Mouse (Mus musculus): Measurements from ENCODE around the gene Zfp324.
"Not testable (repeated sequence)": the region's sequence is repeated elsewhere in the genome, so short reads cannot be mapped to it uniquely, and the experiment has no call there.

The Zfp324 gene

GRCm38 (mm10) chr7:12965678-12966091 lies at the start of gene Zfp324:
Gene Zfp324 (plus strand): TSS chr7:12965838.
- peak; percentile 84 to 92 for DNase-seq (ENCODE audit: low spot score in 2 of 2)

GRCm38 (mm10) chr7:12920495-12920894 lies 45.1 kb upstream of the Zfp324 start:
- not testable (repeated sequence) for DNase-seq (ENCODE audit: low spot score in 2 of 2)

DNA sequence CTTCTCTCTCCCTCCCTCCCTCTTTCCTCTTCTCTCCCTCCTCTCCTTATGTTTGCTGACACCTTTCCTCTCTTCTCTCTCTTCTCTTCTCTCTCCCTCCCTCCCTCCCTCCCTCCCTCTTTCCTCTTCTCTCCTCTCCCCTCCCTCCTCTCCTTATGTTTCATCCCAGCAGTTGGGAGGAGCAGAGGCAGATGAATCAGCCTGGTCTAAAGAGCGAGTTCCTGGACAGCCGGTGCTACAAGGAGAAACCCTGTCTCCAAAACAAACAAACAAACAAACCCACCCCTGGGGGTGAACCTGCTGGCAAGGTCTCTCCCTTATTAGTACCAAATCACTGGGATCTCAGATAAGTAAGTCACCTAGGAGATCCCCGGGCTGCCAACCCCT lies 44.3 kb upstream of the Zfp324 start:
- no peak for DNase-seq (ENCODE audit: low spot score in 2 of 2)

DNA sequence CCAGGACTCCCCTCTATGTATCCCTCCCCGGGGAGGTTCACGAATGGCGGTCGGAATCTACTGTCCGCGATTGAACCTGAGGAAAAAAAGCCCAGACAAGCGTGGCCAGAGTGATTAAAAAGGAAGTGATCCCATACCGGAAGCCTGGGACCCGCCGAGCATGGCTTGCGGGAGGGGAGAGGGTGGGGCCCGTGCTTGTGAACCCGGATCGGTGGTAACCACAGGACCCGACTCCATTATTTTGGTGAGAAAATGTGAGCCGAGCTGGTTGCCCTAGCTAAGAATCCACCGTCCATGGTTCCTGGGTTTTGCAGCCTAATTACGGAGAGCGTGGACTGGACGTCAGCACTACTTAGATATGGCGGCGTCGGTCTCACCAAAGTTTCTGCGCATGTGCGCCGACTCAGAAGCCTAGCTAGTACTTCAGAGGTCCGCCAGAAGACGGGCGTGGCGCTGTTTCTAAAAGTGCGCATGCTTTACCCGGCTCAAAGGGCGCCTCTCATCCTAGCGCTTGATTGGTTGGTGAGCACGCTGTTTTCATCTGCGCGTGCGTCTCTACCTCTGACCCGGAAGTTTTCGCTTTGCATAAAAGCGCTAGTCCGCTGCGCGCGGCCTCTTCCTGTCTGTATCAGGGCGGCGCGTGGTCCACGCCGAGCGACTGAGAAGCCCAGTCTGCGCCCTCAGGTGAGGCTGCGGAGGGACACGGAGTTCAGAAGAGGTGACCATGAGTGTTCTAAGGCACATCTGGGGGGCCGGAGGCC lies 43.8 kb upstream of the Zfp324 start, which contains the start of gene Rps5:
Gene Rps5, plus strand, starts transcription at position 586 of the 761 bp plus-strand sequence.
- peak; percentile 97 to 99 for DNase-seq (ENCODE audit: low spot score in 2 of 2)

DNA sequence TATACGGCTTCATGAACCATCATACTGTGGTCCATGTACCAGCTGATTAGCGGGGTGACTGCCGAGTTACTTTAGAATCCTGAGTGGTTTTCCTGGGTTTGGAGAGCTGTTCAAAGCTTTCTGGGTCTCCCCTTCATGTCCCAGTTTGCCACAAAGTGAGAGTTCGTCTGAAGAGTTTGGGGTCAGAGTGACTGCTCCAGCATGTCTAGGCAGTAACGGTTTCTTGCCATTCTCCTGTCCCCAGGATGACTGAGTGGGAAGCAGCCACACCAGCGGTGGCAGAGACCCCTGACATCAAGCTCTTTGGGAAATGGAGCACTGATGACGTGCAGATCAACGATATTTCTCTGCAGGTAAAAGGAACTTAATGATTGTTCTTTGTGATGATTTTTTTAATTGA lies 42.9 kb upstream of the Zfp324 start:
- DNase-seq (ENCODE audit: low spot score in 2 of 2) = no peak

DNA sequence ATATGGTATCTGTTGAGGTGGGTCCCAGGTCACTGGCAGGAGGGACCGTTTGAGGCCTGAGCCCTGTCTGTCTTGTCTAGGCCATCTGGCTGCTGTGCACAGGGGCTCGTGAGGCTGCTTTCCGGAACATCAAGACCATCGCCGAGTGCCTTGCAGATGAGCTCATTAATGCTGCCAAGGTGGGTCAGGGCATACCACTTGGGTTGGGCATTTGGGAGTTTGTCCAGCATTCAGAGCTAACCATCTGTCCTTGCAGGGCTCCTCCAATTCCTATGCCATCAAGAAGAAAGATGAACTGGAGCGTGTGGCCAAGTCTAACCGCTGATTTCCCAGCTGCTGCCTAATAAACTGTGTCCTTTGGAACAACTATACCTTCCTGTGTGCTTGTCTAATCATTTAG lies 39.3 kb upstream of the Zfp324 start:
- no peak for DNase-seq (ENCODE audit: low spot score in 2 of 2)

- DNase-seq (ENCODE audit: low spot score in 2 of 2) = peak; percentile 84 to 88
Measured at GRCm38 (mm10) chr7:12927191-12927680, 38.4 kb upstream of the Zfp324 start, which contains the start of gene Rnf225. Gene Rnf225 (plus strand): TSS chr7:12927416.

- DNase-seq (ENCODE audit: low spot score in 2 of 2) = peak; percentile 5 to 8
Measured at GRCm38 (mm10) chr7:12927693-12928589, 37.7 kb upstream of the Zfp324 start.

DNA sequence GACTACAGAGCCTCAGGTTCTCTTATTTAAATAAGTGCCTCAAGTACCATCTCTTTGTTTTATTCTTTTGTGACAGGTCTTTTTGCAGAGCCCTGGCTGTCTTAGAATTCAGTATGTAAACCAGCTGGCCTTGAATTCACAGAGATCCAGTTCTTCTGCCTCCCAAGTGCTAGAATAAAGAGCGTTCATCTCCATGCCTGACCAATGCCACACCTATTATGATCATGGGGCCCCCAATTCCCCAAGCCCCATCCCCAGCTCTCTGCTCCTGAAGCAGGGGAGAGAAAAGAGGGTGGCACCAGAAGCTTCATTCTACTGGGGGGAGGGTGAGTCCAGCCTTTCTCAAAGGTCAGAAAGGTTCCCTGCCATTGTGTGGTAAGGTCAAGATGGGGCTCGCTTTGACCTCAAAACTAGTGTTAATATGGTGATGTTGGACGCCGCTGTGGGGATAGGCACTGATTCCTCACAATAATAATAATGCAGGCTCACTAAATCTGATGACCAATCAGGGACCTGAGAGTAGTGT lies 32.0 kb upstream of the Zfp324 start:
- no peak for DNase-seq (ENCODE audit: low spot score in 2 of 2)

GRCm38 (mm10) chr7:12934808-12935207 lies 30.8 kb upstream of the Zfp324 start:
- DNase-seq (ENCODE audit: low spot score in 2 of 2) = no peak

GRCm38 (mm10) chr7:12937254-12937803 lies 28.3 kb upstream of the Zfp324 start:
- not testable (repeated sequence) for DNase-seq (ENCODE audit: low spot score in 2 of 2)

- DNase-seq (ENCODE audit: low spot score in 2 of 2) = no peak
Measured at GRCm38 (mm10) chr7:12940599-12940998, 25.0 kb upstream of the Zfp324 start.

- DNase-seq (ENCODE audit: low spot score in 2 of 2) = no peak
Measured at GRCm38 (mm10) chr7:12943488-12943887, 22.1 kb upstream of the Zfp324 start.

DNA sequence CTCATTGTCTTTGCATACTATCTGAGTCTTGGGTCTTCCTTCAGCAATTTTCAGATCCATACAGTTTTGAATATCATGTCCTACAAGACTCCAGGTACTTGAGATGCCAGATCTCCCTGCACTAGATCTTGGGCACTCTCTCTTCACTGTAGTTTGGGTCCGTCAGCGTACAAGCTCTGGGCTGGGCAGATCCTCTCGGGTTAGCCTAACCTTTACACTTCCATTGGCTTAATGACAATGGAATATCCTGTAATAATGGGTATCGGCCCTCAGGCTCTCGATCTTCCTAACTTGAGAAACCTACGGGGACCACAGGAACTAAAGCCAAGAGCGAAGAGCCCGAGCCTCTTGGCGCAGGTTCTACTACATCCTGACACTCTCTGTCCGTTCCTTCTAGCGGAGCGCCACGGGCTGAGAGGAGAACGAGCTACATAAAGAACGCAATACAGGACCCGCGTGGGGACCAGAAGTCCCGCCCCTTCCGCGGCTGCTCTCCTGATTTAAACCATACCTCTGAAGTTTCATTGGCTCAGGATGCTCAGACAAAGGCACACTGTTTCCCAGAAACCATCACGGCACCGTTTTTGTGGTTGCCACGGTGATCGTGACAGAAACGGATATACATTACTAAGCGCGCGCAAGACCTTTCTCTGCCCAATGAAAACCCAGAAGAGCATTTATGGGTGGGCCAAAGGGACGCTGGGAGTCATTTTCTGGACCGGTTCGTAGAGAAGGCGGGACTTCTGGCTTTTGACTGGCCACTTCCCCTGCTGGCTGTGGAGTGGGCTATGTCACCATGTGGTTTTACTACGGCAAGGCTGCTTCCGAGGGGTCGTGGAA lies 16.4 kb upstream of the Zfp324 start:
- peak; percentile 90 to 93 for DNase-seq (ENCODE audit: low spot score in 2 of 2)

- DNase-seq (ENCODE audit: low spot score in 2 of 2) = no peak
Measured at GRCm38 (mm10) chr7:12949872-12950229, 15.8 kb upstream of the Zfp324 start.

DNA sequence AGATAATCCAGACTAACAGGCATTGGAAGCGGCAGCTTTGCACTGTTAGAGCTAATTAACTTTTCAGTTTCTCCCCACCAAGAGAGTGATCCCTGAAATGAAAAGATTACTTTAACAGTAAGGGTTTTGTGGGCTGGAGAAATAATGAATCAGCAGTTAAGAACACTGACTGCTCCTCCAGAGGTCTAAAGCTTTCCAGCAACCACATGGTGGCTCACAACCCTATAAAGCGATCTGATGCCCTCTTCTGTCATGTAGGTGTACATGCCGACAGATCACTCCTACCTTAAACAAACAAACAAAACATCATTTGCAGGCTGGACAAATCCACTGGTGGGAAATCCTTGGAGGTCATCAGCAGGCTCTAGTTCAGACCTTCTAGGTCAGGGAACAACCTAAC lies 10.7 kb upstream of the Zfp324 start:
- DNase-seq (ENCODE audit: low spot score in 2 of 2) = no peak

DNA sequence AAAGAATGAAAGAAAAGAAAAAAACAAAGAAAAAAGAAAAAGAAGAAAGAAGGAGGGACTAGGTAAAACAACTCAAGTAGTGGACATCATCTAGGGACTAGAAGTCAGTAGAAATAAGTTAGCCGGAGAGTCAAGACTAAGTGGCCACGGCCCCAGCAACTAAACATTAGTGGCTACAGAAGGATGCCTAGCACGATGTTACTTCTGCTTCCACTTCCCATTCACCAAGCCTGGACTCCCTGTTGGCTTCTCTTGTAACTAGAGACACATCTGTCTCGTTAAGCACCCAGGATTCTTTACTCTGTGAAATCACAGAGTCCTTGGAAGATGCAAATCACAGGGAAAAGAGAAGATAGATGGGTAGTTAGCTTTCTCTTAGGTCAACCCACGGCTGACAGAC lies 8.1 kb upstream of the Zfp324 start:
- no peak for DNase-seq (ENCODE audit: low spot score in 2 of 2)

GRCm38 (mm10) chr7:12958948-12959347 lies 6.7 kb upstream of the Zfp324 start:
- DNase-seq (ENCODE audit: low spot score in 2 of 2) = no peak

- DNase-seq (ENCODE audit: low spot score in 2 of 2) = no peak
Measured at GRCm38 (mm10) chr7:12959718-12960117, 5.9 kb upstream of the Zfp324 start.

DNA sequence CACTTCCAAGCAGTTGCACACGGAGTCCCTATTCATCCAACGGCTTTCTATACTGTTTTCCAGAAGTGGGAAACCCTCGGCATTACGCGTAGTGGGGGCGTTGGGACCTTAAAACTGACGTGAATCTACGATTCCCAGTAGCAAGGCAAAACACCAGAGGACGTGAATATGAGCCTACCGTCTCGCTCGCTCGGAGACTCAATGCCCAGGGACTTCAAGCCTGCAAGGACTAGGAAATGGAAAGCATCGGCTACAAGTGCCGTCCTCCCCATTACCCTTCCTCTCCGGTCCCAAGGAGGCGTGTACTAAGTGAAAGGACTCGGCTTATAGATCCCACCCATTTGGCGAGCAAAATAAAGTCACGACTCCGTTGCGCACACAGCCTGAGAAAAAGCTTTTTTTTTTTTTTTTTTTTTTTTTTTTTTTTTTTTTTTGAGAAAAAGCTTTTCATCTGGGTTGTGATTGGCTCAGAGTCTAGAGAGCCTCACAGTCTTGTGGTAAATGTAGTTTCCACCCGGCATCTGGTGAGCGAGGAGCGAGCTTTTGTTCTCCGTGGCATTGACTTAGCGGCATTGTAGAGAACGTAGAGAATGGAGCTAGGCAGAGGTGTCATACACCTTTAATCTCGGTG lies 4.0 kb upstream of the Zfp324 start:
- peak in 1 of 2 experiments; percentile 27 for DNase-seq (ENCODE audit: low spot score in 2 of 2)

Data from urinary bladder, postnatal 36 days (tissue).